Mouse (Mus musculus) stomach, postnatal 0 days (tissue): ENCODE measurements around the gene Phf20. TPM values are rescaled to one million over a fixed set of nuclear protein-coding genes. Genes with fewer than 3 reads are reported as not detected.
A peak's percentile ranks its signal among the peaks of the same experiment; 100 is the strongest.

Experiments
- ATAC-seq: fragments of 200-750 bp; cut with Nextera tagmentation; 2 replicates; pipeline ENCODE4 v1.8.0; 2017; ENCODE audit not compliant: low FRiP score, low TSS enrichment
- DNase-seq: peaks from one replicate; pipeline ENCODE4 v3.0.0-alpha.2; 2016; ENCODE audit warnings: low spot score
- H3K27ac ChIP-seq: fragments of 300-500 bp; sonication (generic); replicated peaks from 2 replicates; pipeline ENCODE4 v1.5.1; 2014; ENCODE audit warnings: mild to moderate bottlenecking, control low read depth
- H3K27me3 ChIP-seq: fragments of 300-500 bp; sonication (generic); 2 replicates; pipeline ENCODE4 v1.6.1; 2014; ENCODE audit warnings: low read length; ENCODE audit not compliant: control insufficient read depth, insufficient read depth
- H3K36me3 ChIP-seq: fragments of 300-500 bp; sonication (generic); 2 replicates; pipeline ENCODE4 v1.6.1; 2014; ENCODE audit warnings: low read length, mixed read lengths; ENCODE audit not compliant: control insufficient read depth, insufficient read depth
- H3K4me1 ChIP-seq: fragments of 300-500 bp; sonication (generic); replicated peaks from 2 replicates; pipeline ENCODE4 v1.6.1; 2014; ENCODE audit warnings: antibody characterized with exemption; ENCODE audit not compliant: control insufficient read depth, insufficient read depth
- H3K4me2 ChIP-seq: fragments of 300-500 bp; sonication (generic); replicated peaks from 2 replicates; pipeline ENCODE4 v1.6.1; 2014; ENCODE audit warnings: low read depth, mild to moderate bottlenecking, control low read depth, moderate library complexity
- H3K4me3 ChIP-seq: fragments of 300-500 bp; sonication (generic); 2 replicates; pipeline ENCODE4 v1.5.1; 2014; ENCODE audit warnings: low read depth, low read length, control low read depth
- H3K9ac ChIP-seq: fragments of 300-500 bp; sonication (generic); 2 replicates; pipeline ENCODE4 v1.6.1; 2014; ENCODE audit warnings: mild to moderate bottlenecking, low read length, control low read depth, mixed read lengths
- H3K9me3 ChIP-seq: fragments of 300-500 bp; sonication (generic); 2 replicates; pipeline ENCODE4 v1.6.1; 2016; ENCODE audit warnings: low read length; ENCODE audit not compliant: control insufficient read depth
- CTCF ChIP-seq: IDR thresholded peaks from 2 replicates; pipeline ENCODE4 v1.5.1; 2016; ENCODE audit warnings: antibody characterized with exemption, low read depth, mild to moderate bottlenecking, moderate library complexity
- EP300 ChIP-seq: optimal IDR thresholded peaks from 2 replicates; pipeline ENCODE3; 2016; ENCODE audit warnings: antibody characterized with exemption
- WGBS: fragments of 180-500 bp; shearing (Covaris S2); extraction: QIAGEN DNeasy Blood & Tissue Kit; methylation state at CpG from one replicate; pipeline ENCODE4 v1.1.7; 2014; 5-methylcytosine and 5-hydroxymethylcytosine counted together
- polyA plus RNA-seq: library from polyadenylated mRNA; unstranded; fragments of >200 nt; fragmentation: Nextera tagmentation; extraction: Ambion mirVana; gene quantifications from 2 replicates; pipeline ENCODE4 v1.2.1, GENCODE M21; 2015

Gene Phf20
- polyA plus RNA-seq, 1 experiment from 2014 or later, result 28.4 TPM

- H3K27ac ChIP-seq, result no peak overlapping the region
- H3K4me3 ChIP-seq, result no peak overlapping the region
- H3K27me3 ChIP-seq, result no peaks in the 10 kb centered on the region
- H3K36me3 ChIP-seq, result no peaks in the 10 kb centered on the region
- ATAC-seq, result no peak
- H3K4me2 ChIP-seq, result no peak overlapping the region
- no peak overlapping the region for H3K9ac ChIP-seq
- no peaks in the 10 kb centered on the region for H3K4me1 ChIP-seq
- H3K9me3 ChIP-seq, result no peaks in the 10 kb centered on the region
- no peak for DNase-seq
- TF ChIP-seq CTCF (no peak), EP300 (no peak)
- 63% methylated on average over 7 of the region's 7 CpGs for WGBS
Measured at GRCm38 (mm10) chr2:156331446-156331965, 135.2 kb downstream of the Phf20 start.

GRCm38 (mm10) chr2:156340078-156340477, 143.8 kb downstream of the Phf20 start:
- Histone ChIP-seq H3K36me3 (no peaks in the 10 kb centered on the region), H3K4me3 (no peak overlapping the region), H3K4me1 (no peaks in the 10 kb centered on the region), H3K4me2 (no peak overlapping the region), H3K27me3 (no peaks in the 10 kb centered on the region), H3K9ac (no peak overlapping the region), H3K9me3 (no peaks in the 10 kb centered on the region), H3K27ac (no peak overlapping the region)
- no peak for TF ChIP-seq EP300
- no peak for TF ChIP-seq CTCF
- WGBS, result 81% methylated on average over 4 of the region's 4 CpGs
- ATAC-seq, result no peak
- DNase-seq, result no peak

- Histone ChIP-seq H3K36me3 (no peaks in the 10 kb centered on the region), H3K9ac (no peak overlapping the region), H3K9me3 (no peaks in the 10 kb centered on the region), H3K4me2 (no peak overlapping the region), H3K27ac (no peak overlapping the region), H3K4me3 (no peak overlapping the region), H3K4me1 (no peaks in the 10 kb centered on the region), H3K27me3 (no peaks in the 10 kb centered on the region)
- DNase-seq, result no peak
- WGBS, result 54% methylated on average over 12 of the region's 12 CpGs
- TF ChIP-seq EP300 (no peak), CTCF (peak; percentile 60)
- no peak for ATAC-seq
Measured at GRCm38 (mm10) chr2:156344775-156345532, 148.7 kb downstream of the Phf20 start.

GRCm38 (mm10) chr2:156348812-156349211, 152.5 kb downstream of the Phf20 start:
- Histone ChIP-seq H3K4me2 (no peak overlapping the region), H3K27me3 (no peaks in the 10 kb centered on the region), H3K9ac (no peak overlapping the region), H3K4me3 (no peak overlapping the region), H3K9me3 (no peaks in the 10 kb centered on the region), H3K36me3 (no peaks in the 10 kb centered on the region), H3K27ac (no peak overlapping the region), H3K4me1 (no peaks in the 10 kb centered on the region)
- TF ChIP-seq EP300, result no peak
- no peak for TF ChIP-seq CTCF
- no peak for DNase-seq
- 68% methylated on average over 4 of the region's 4 CpGs for WGBS
- ATAC-seq, result no peak

GRCm38 (mm10) chr2:156349286-156349848, 153.1 kb downstream of the Phf20 start:
- H3K9me3 ChIP-seq, result no peaks in the 10 kb centered on the region
- H3K36me3 ChIP-seq, result no peaks in the 10 kb centered on the region
- DNase-seq (no peak), ATAC-seq (no peak)
- no peak overlapping the region for H3K4me3 ChIP-seq
- H3K9ac ChIP-seq, result no peak overlapping the region
- H3K4me2 ChIP-seq, result no peak overlapping the region
- WGBS, result 79% methylated on average over 4 of the region's 4 CpGs
- H3K27ac ChIP-seq, result no peak overlapping the region
- H3K4me1 ChIP-seq, result no peaks in the 10 kb centered on the region
- no peaks in the 10 kb centered on the region for H3K27me3 ChIP-seq
- TF ChIP-seq EP300 (no peak), CTCF (no peak)

- H3K4me3 ChIP-seq, result no peak overlapping the region
- no peaks in the 10 kb centered on the region for H3K27me3 ChIP-seq
- H3K27ac ChIP-seq, result no peak overlapping the region
- no peak overlapping the region for H3K4me2 ChIP-seq
- H3K9me3 ChIP-seq, result no peaks in the 10 kb centered on the region
- TF ChIP-seq CTCF (peak; percentile 32; the same call in 1 of the 2 replicates), EP300 (no peak)
- H3K9ac ChIP-seq, result no peak overlapping the region
- no peak for DNase-seq
- 80% methylated on average over 7 of the region's 7 CpGs for WGBS
- no peaks in the 10 kb centered on the region for H3K36me3 ChIP-seq
- no peaks in the 10 kb centered on the region for H3K4me1 ChIP-seq
- ATAC-seq, result no peak
Measured at GRCm38 (mm10) chr2:156351243-156351642, 155.0 kb downstream of the Phf20 start.
